Mouse (Mus musculus) frontal cortex, adult (tissue): ENCODE data around the gene Inpp5b.
"Not testable (repeated sequence)": the region's sequence is repeated elsewhere in the genome, so short reads cannot be mapped to it uniquely, and the experiment has no call there.

Experiments
- ATAC-seq: cut with Nextera tagmentation; 2 replicates; pipeline ENCODE4 v1.9.2; 2017; ENCODE audit warnings: mild to moderate bottlenecking, moderate library complexity, mixed read lengths; ENCODE audit not compliant: low TSS enrichment

Inpp5b gene

DNA sequence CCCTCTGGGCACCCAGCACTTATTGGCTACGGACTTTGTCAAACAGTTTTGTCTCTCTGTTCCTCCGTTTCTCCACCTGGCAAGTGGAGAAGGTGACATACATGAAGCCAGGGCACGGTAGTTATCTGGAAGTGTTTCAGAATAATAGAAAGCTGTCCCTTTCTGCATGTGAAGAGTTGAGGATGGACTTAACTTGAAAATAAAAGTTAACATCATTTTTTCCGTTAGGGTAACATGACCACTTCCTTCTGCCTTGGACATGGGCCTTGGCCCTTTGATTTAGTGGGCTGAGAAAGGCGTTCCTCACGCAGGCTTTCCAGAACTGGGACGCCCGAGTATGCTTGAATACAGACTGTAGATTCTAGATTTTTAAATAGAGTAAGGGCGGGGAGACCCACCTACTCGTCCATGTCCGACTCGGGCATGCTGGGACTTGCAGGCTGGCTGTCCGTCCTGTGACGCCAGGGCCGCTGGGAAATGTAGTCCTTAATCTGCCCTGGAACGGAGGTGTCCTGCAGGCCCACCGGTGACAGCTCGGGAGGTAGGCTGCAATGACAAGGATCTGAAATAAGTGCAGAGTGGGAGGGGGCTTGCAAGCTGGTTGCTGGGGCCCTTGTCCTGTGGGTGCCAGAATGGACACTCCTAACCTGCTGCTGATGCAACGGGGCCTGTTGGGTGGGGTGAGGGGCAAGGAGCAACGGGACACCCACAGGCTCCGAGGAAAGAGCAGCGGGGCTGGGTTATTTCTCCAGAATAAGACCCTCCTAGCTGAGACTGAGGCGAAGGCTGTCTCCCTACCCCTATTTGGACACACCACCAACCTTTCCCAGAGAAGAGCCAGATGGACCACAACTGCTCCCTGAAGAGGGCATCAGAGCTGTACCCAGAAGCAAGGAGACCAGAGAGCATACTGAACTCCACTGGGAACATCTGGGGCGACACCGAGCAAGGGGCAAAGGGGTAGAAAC lies at the start of gene Inpp5b:
Gene Inpp5b, plus strand, starts transcription at position 475 of the 968 bp plus-strand sequence.
- ATAC-seq = peak; percentile 95

DNA sequence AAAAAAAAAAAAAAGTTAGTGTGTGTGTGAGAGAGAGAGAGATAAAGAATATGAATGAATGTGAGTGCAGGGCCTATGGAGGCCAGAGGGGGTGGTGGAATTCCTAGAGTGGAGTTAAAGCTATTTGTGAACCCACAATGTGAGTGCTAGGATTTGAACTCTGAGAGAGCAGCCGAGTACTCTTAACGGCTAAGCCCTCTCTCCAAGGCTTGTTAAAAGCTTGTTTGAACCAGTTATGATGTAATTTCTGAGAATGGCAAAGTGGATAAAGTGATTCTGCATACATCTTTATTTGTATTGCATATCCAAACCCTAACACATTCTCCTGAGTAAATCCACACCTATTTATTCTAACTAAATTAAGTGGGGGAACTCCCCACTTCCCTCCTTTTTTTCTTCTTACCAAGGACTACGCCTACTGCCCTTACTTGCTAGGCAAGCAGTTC lies 49.2 kb upstream of the Inpp5b start:
- ATAC-seq = no peak

GRCm38 (mm10) chr4:124693135-124693894 lies 48.3 kb upstream of the Inpp5b start, which contains the start of gene Utp11:
Utp11 (minus strand) TSS chr4:124693600.
- ATAC-seq = peak; percentile 100

GRCm38 (mm10) chr4:124694572-124694971 lies 47.1 kb upstream of the Inpp5b start:
- no peak for ATAC-seq

- ATAC-seq = no peak
These were observed 45.7 kb upstream of the Inpp5b start for GRCm38 (mm10) chr4:124695786-124696516.

GRCm38 (mm10) chr4:124699791-124700190 lies 41.9 kb upstream of the Inpp5b start:
- ATAC-seq = no peak

DNA sequence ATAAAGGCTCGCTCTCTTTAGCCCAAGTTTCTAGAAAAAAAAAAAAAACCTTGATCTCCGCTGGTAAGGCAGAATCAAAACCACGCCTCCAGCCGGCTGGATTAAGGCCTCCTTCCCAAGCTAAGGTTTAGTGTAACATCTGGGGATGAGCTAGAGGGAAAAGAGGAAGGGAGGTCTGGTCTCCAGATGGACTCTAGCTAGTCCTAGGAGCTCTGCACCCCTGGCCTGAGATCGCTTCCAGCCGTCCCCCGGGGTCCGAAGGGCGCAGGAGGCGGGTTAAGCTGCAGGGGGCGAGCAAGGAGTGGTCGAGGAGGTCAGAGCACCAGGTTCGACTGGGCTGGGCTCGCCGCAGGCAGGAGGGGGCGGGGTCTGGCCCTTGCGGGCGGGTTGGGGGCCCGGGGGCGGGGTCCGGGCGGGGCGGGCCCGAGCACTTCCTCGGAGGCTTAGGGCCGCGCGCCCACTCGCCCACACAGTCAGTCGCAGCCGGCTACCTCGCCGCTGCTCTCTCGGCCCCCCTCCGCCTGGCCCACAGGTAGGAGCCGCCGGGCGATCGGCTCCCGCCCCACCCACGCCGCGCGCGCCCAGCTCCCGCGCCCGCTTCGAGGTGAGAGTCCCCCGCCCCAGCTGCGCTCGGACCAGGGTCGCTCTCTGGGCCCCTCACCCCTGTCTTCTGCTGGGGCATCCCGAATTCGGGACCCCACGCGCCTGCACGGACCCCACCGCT lies 41.2 kb upstream of the Inpp5b start, which contains the start of gene Fhl3:
Gene Fhl3, plus strand, starts transcription at position 454 of the 724 bp plus-strand sequence.
- no peak for ATAC-seq

DNA sequence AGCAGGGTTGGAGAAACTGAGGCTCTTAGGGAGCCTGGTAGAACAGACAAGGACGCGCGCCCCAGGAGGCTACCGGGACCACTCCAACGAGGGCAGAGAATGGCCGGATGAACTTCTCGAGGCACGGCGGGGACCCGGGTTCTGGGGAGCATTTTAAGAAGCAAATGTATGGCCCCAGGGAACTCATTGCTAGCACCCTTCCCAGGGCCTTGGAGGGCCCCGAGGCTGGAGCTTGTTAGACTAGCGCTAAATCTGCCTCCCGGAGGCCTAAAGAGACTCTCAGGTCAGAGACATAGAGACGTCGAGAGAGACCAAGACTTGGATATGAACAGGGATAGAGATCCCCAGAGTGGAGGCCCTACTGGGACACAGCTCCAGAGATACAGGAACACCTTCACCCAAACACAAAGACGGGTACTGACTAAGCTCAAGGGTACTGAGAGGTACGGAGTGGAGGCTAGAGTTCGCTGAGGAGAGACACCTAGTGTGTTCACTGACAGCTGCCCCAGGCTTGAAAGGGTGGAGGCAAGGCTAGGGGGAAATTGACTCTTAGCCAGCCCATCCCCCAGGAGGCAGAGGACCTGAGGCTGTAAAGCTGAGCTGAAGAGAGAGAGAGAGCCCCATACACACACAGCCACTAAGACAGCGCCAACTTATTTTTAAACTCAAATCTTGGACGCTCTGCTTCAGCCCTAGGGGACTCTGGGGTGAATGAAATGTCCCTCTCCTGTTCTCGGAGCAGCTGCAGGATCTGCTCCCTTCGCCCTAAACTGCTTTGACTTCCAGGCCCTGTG lies 40.4 kb upstream of the Inpp5b start:
- ATAC-seq = no peak

GRCm38 (mm10) chr4:124701916-124702315 lies 39.7 kb upstream of the Inpp5b start:
- no peak for ATAC-seq

GRCm38 (mm10) chr4:124703406-124703805 lies 38.2 kb upstream of the Inpp5b start:
- no peak for ATAC-seq

DNA sequence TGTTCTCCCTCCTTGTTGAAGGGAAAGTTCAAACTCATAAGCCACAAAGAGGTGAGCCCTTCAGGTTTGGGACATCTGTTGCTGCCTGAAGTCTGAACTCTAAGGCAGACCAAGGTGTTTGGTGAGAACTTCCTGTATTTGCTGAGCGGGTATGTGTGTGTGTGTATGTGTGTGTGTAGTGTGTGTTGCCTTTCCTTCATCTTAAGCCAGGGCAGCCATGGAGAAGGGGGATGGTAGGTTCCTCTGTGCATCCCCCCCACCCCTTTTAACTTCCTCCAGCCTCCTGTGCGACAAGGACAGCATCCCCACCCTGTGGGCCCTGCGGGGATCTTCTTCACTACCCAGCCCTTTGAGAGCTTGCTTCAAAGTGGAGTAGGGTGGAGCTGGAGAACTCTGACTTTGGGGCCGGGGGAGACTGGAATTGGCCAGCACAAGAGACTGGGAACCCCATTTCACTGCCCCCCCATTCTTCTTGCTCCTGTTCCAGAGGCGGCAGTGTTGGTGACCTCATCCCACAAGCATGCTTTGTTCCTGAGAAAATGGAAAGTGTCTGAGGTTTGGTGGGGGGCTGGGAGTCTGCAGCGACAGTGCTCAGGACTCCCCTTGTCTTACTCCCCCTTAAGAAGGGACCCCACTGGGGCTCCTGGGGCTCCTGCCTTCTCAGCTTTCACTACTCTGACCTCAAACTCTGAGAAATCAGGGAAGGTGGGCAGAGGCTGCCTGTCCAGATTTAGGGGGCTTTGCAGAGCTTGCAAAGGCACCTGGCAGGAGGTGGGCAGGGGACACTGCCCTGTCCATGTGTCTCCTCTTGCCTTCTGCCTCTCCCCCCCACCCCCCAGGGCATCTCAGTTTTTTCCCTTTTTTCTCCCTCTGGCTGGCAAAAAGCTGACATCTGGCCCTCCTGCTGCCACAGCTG lies 37.5 kb upstream of the Inpp5b start:
- no peak for ATAC-seq

DNA sequence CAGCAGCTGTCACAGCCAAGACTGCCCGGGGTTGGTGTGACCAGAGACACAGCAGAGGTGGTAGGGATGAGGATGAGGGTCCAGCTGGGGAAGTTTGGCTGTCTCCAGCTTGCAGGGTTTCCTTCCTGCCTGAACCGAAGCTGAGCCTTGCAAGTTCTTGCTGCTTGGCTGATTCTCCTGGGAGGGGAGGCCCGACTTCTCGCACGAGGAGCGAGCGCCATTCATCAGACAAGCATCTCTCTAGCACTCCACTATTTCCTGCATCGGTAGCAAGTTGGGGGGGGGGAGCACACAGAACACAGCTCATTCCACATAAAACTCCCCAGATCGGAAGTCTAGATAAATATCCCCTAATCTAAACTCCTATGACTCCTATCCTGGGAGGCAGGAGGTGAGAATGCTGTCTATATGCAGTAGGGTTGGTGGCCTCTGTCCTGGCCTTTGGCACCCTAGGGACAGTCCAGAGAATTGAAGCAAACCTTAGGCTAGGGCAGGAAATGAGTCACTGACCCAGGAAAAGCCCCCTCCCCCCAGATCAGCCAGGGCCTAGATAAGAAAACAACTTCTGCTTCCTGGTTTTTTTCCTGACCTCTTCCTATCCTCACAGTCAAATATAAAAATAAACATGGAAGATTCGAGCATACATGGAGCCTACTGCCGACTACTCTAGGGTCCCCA lies 36.7 kb upstream of the Inpp5b start:
- ATAC-seq = no peak

GRCm38 (mm10) chr4:124705661-124706269 lies 35.9 kb upstream of the Inpp5b start:
- no peak for ATAC-seq

DNA sequence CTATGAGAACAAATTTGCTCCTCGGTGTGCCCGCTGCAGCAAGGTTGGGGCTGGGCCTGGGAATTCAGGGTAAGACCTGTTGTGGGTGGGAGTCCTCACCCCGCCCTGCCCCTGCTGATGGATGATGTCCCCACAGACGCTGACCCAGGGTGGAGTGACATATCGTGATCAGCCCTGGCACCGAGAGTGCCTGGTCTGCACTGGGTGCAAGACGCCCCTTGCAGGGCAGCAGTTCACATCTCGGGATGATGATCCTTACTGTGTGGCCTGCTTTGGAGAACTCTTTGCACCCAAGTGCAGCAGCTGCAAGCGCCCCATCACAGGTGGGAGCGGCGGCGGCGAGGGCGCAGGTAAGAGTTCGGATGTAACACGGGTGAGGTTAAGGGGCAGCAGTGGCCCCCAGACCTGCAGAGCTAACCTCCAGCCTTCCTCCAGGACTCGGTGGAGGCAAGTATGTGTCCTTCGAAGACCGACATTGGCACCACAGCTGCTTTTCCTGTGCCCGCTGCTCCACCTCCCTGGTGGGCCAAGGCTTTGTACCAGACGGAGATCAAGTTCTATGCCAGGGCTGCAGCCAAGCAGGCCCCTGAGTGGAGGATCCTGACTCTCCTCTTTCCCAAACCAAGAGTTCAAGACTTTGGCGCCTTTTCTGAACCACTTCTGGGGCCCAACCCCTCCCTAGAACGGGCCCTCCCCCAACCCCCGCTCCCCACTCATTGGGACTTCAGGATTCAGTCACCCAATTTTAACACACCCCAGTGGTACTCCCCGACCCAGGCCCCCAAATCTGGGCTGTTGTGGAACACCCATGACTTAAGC lies 34.1 kb upstream of the Inpp5b start:
- ATAC-seq = not testable (repeated sequence)

GRCm38 (mm10) chr4:124708200-124708517 lies 33.5 kb upstream of the Inpp5b start:
- not testable (repeated sequence) for ATAC-seq

DNA sequence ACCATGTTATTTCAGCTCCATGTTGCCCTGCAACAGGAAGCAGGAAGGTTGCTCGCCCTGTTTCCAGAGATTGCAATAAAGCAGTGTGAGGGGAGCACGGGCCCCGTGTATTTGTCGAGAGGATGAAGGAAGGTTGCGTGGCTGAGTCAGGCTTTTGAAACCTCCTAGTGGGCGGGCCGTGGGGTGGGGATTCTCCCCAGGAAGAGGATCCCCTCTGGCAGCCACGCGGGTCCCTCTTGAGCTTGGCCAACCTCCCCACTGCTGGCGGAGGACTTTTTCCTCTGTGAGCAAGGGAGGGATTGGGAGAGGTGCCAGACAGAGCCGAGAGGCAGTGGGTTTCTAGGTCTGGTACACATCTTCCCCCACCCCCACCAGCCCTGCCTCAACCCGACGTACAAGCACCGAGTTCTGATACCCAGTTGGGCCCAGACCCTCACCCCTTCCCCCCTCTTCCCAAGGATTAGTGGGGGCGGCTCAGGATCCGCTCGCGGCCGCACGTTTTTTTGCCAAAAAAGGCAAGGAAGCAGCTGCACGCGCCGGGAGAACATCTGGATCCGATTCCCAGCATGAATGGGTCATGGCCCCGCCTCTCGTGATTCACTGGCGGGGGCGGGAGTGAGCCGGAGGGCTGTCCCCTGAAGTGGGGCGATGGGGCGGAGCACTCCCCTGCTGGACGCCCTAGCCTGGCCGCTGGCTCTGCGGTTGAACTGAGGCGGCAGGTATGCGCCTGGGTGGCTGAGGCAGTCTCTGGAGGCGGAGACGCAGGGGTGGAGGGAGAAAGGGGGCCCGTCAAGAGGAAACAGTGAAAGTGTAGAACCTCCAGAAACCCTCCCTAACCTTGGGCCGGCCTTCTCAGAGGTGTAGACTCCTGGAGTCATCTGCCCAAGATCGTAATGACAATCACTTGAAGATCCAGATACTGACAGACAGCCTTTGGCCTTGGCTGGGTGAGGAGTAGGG lies 32.9 kb upstream of the Inpp5b start:
- peak; percentile 51; the same call in 1 of the 2 replicates for ATAC-seq
